Mouse (Mus musculus): ENCODE measurements at regions not wholly inside any gene's neighbourhood (a gene's known extent, or its start where the extent isn't known, plus 50 kb on each side); places are given as distances from the start of the nearest gene placed in this dataset.

- no peaks in the 10 kb centered on the region for H3K4me1 ChIP-seq (ENCODE audit: control insufficient read depth, insufficient read depth, low read length)
- H3K4me3 ChIP-seq (ENCODE audit: control insufficient read depth, low read depth, low read length): no peak overlapping the region
- no peaks in the 10 kb centered on the region for H3K36me3 ChIP-seq (ENCODE audit: control insufficient read depth, insufficient read depth, low read length)
- H3K27ac ChIP-seq (ENCODE audit: control insufficient read depth, insufficient read depth, low read depth, low read length): no peak overlapping the region
- TF ChIP-seq POLR2A (IDR thresholded peaks at IDR 0.05; ENCODE audit: control insufficient read depth, low read depth, low read length) (no peak), CTCF (IDR thresholded peaks at IDR 0.05; ENCODE audit: control insufficient read depth, insufficient read depth, insufficient replicate concordance, low read depth, low read length) (no peak)
- no peaks in the 10 kb centered on the region for H3K27me3 ChIP-seq (ENCODE audit: control insufficient read depth, insufficient read depth, low read length)
Observed at GRCm38 (mm10) chr16:86659154-86659553, 694.8 kb upstream of the N6amt1 start.

- H3K4me1 ChIP-seq (ENCODE audit: control insufficient read depth, insufficient read depth, low read length): no peaks in the 10 kb centered on the region
- no peaks in the 10 kb centered on the region for H3K27me3 ChIP-seq (ENCODE audit: control insufficient read depth, insufficient read depth, low read length)
- H3K36me3 ChIP-seq (ENCODE audit: control insufficient read depth, insufficient read depth, low read length): no peaks in the 10 kb centered on the region
- H3K27ac ChIP-seq (ENCODE audit: control insufficient read depth, insufficient read depth, low read depth, low read length): no peak overlapping the region
- H3K4me3 ChIP-seq (ENCODE audit: control insufficient read depth, low read depth, low read length): no peak overlapping the region
- TF ChIP-seq CTCF (IDR thresholded peaks at IDR 0.05; ENCODE audit: control insufficient read depth, insufficient read depth, insufficient replicate concordance, low read depth, low read length): no peak
- no peak for TF ChIP-seq POLR2A (IDR thresholded peaks at IDR 0.05; ENCODE audit: control insufficient read depth, low read depth, low read length)
Observed at GRCm38 (mm10) chr16:86647316-86647715, 706.7 kb upstream of the N6amt1 start.

- no peak overlapping the region for H3K27ac ChIP-seq (ENCODE audit: control insufficient read depth, insufficient read depth, low read depth, low read length)
- H3K4me1 ChIP-seq (ENCODE audit: control insufficient read depth, insufficient read depth, low read length): no peaks in the 10 kb centered on the region
- no peaks in the 10 kb centered on the region for H3K27me3 ChIP-seq (ENCODE audit: control insufficient read depth, insufficient read depth, low read length)
- no peaks in the 10 kb centered on the region for H3K36me3 ChIP-seq (ENCODE audit: control insufficient read depth, insufficient read depth, low read length)
- no peak overlapping the region for H3K4me3 ChIP-seq (ENCODE audit: control insufficient read depth, low read depth, low read length)
- TF ChIP-seq CTCF (IDR thresholded peaks at IDR 0.05; ENCODE audit: control insufficient read depth, insufficient read depth, insufficient replicate concordance, low read depth, low read length) (no peak), POLR2A (IDR thresholded peaks at IDR 0.05; ENCODE audit: control insufficient read depth, low read depth, low read length) (no peak)
Observed at GRCm38 (mm10) chr16:86646753-86647152, 707.2 kb upstream of the N6amt1 start.

- TF ChIP-seq POLR2A (IDR thresholded peaks at IDR 0.05; ENCODE audit: control insufficient read depth, low read depth, low read length): no peak
- no peak for TF ChIP-seq CTCF (IDR thresholded peaks at IDR 0.05; ENCODE audit: control insufficient read depth, insufficient read depth, insufficient replicate concordance, low read depth, low read length)
- Histone ChIP-seq H3K27me3 (ENCODE audit: control insufficient read depth, insufficient read depth, low read length) (no peaks in the 10 kb centered on the region), H3K27ac (ENCODE audit: control insufficient read depth, insufficient read depth, low read depth, low read length) (no peak overlapping the region), H3K4me3 (ENCODE audit: control insufficient read depth, low read depth, low read length) (no peak overlapping the region), H3K4me1 (ENCODE audit: control insufficient read depth, insufficient read depth, low read length) (no peaks in the 10 kb centered on the region), H3K36me3 (ENCODE audit: control insufficient read depth, insufficient read depth, low read length) (no peaks in the 10 kb centered on the region)
Observed at GRCm38 (mm10) chr16:86645436-86645835, 708.5 kb upstream of the N6amt1 start.

GRCm38 (mm10) chr16:86644912-86645312, 709.1 kb upstream of the N6amt1 start:
- no peak overlapping the region for H3K27ac ChIP-seq (ENCODE audit: control insufficient read depth, insufficient read depth, low read depth, low read length)
- H3K4me3 ChIP-seq (ENCODE audit: control insufficient read depth, low read depth, low read length): no peak overlapping the region
- no peak for TF ChIP-seq POLR2A (IDR thresholded peaks at IDR 0.05; ENCODE audit: control insufficient read depth, low read depth, low read length)
- TF ChIP-seq CTCF (IDR thresholded peaks at IDR 0.05; ENCODE audit: control insufficient read depth, insufficient read depth, insufficient replicate concordance, low read depth, low read length): no peak
- no peaks in the 10 kb centered on the region for H3K4me1 ChIP-seq (ENCODE audit: control insufficient read depth, insufficient read depth, low read length)
- H3K36me3 ChIP-seq (ENCODE audit: control insufficient read depth, insufficient read depth, low read length): no peaks in the 10 kb centered on the region
- H3K27me3 ChIP-seq (ENCODE audit: control insufficient read depth, insufficient read depth, low read length): no peaks in the 10 kb centered on the region

GRCm38 (mm10) chr16:86604166-86604565, 702.5 kb upstream of the Adamts5 start:
- Histone ChIP-seq H3K27me3 (ENCODE audit: control insufficient read depth, insufficient read depth, low read length) (no peaks in the 10 kb centered on the region), H3K27ac (ENCODE audit: control insufficient read depth, insufficient read depth, low read depth, low read length) (no peak overlapping the region), H3K36me3 (ENCODE audit: control insufficient read depth, insufficient read depth, low read length) (no peaks in the 10 kb centered on the region), H3K4me3 (ENCODE audit: control insufficient read depth, low read depth, low read length) (no peak overlapping the region), H3K4me1 (ENCODE audit: control insufficient read depth, insufficient read depth, low read length) (no peaks in the 10 kb centered on the region)
- no peak for TF ChIP-seq CTCF (IDR thresholded peaks at IDR 0.05; ENCODE audit: control insufficient read depth, insufficient read depth, insufficient replicate concordance, low read depth, low read length)
- no peak for TF ChIP-seq POLR2A (IDR thresholded peaks at IDR 0.05; ENCODE audit: control insufficient read depth, low read depth, low read length)

GRCm38 (mm10) chr16:86594992-86595391, 693.4 kb upstream of the Adamts5 start:
- no peak overlapping the region for H3K4me3 ChIP-seq (ENCODE audit: control insufficient read depth, low read depth, low read length)
- no peak overlapping the region for H3K27ac ChIP-seq (ENCODE audit: control insufficient read depth, insufficient read depth, low read depth, low read length)
- no peaks in the 10 kb centered on the region for H3K36me3 ChIP-seq (ENCODE audit: control insufficient read depth, insufficient read depth, low read length)
- TF ChIP-seq CTCF (IDR thresholded peaks at IDR 0.05; ENCODE audit: control insufficient read depth, insufficient read depth, insufficient replicate concordance, low read depth, low read length) (no peak), POLR2A (IDR thresholded peaks at IDR 0.05; ENCODE audit: control insufficient read depth, low read depth, low read length) (no peak)
- no peaks in the 10 kb centered on the region for H3K4me1 ChIP-seq (ENCODE audit: control insufficient read depth, insufficient read depth, low read length)
- no peaks in the 10 kb centered on the region for H3K27me3 ChIP-seq (ENCODE audit: control insufficient read depth, insufficient read depth, low read length)

GRCm38 (mm10) chr16:86586044-86586443, 684.4 kb upstream of the Adamts5 start:
- Histone ChIP-seq H3K27me3 (ENCODE audit: control insufficient read depth, insufficient read depth, low read length) (no peaks in the 10 kb centered on the region), H3K36me3 (ENCODE audit: control insufficient read depth, insufficient read depth, low read length) (no peaks in the 10 kb centered on the region), H3K27ac (ENCODE audit: control insufficient read depth, insufficient read depth, low read depth, low read length) (no peak overlapping the region), H3K4me1 (ENCODE audit: control insufficient read depth, insufficient read depth, low read length) (no peaks in the 10 kb centered on the region), H3K4me3 (ENCODE audit: control insufficient read depth, low read depth, low read length) (no peak overlapping the region)
- TF ChIP-seq CTCF (IDR thresholded peaks at IDR 0.05; ENCODE audit: control insufficient read depth, insufficient read depth, insufficient replicate concordance, low read depth, low read length) (no peak), POLR2A (IDR thresholded peaks at IDR 0.05; ENCODE audit: control insufficient read depth, low read depth, low read length) (no peak)
